Mouse (Mus musculus): ENCODE data around the gene Hnrnpa2b1. TPM values are rescaled to one million over a fixed set of nuclear protein-coding genes. Genes with fewer than 3 reads are reported as not detected.

Gene Hnrnpa2b1
- total RNA-seq (2014; rRNA removed) (328 and 431 TPM in 2 replicates), polyA plus RNA-seq (2015; fragmentation: Nextera tagmentation; extraction: Ambion mirVana) (803 and 955 TPM in 2 replicates)

- Histone ChIP-seq H3K9me3 (ENCODE audit: low read length) (no peaks in the 10 kb centered on the region), H3K4me3 (ENCODE audit: low read depth, low read length) (peak within 1 kb of the TSS; percentile 90), H3K36me3 (ENCODE audit: insufficient read depth) (peaks cover 26% of the 10 kb centered on the region), H3K9ac (peak within 1 kb of the TSS; percentile 98), H3K27me3 (ENCODE audit: insufficient read depth, low read length) (no peaks in the 10 kb centered on the region), H3K4me1 (ENCODE audit: insufficient read depth) (peaks cover 25% of the 10 kb centered on the region), H3K4me2 (ENCODE audit: low read depth) (peak within 1 kb of the TSS; percentile 60), H3K27ac (ENCODE audit: low read depth, low read length) (peak within 1 kb of the TSS; percentile 100)
- ATAC-seq (peak; percentile 89), DNase-seq (peak; percentile 100)
- 0 out of 2 replicates have a peak, but pooled peaks have one; percentile 1 for TF ChIP-seq CTCF (IDR thresholded peaks at IDR 0.05; ENCODE audit: low read depth)
- 2% methylated on average over 63 of the region's 63 CpGs for WGBS
Observed at GRCm38 (mm10) chr6:51469715-51470310, at the start of gene Hnrnpa2b1. TSS of gene Hnrnpa2b1 (minus strand) at chr6:51469894.

GRCm38 (mm10) chr6:51514860-51515259 is 45.2 kb upstream of the Hnrnpa2b1 start:
- TF ChIP-seq CTCF (IDR thresholded peaks at IDR 0.05; ENCODE audit: low read depth), result no peak
- WGBS, result 90% methylated on average over 7 of the region's 7 CpGs
- no peak overlapping the region for H3K27ac ChIP-seq (ENCODE audit: low read depth, low read length)
- no peak overlapping the region for H3K9ac ChIP-seq
- no peaks in the 10 kb centered on the region for H3K27me3 ChIP-seq (ENCODE audit: insufficient read depth, low read length)
- DNase-seq, result no peak
- 0 out of 2 replicates have a peak, but pooled peaks cover 4% of the 10 kb centered on the region for H3K9me3 ChIP-seq (ENCODE audit: low read length)
- no peaks in the 10 kb centered on the region for H3K36me3 ChIP-seq (ENCODE audit: insufficient read depth)
- no peak overlapping the region for H3K4me2 ChIP-seq (ENCODE audit: low read depth)
- no peak for ATAC-seq
- no peaks in the 10 kb centered on the region for H3K4me1 ChIP-seq (ENCODE audit: insufficient read depth)
- no peak overlapping the region for H3K4me3 ChIP-seq (ENCODE audit: low read depth, low read length)

GRCm38 (mm10) chr6:51513745-51514144 is 44.1 kb upstream of the Hnrnpa2b1 start:
- no peak for TF ChIP-seq CTCF (IDR thresholded peaks at IDR 0.05; ENCODE audit: low read depth)
- no peaks in the 10 kb centered on the region; the same call in 1 of the 2 replicates for H3K4me1 ChIP-seq (ENCODE audit: insufficient read depth)
- no peak for DNase-seq
- H3K4me3 ChIP-seq (ENCODE audit: low read depth, low read length), result no peak overlapping the region
- no peak overlapping the region for H3K4me2 ChIP-seq (ENCODE audit: low read depth)
- H3K27ac ChIP-seq (ENCODE audit: low read depth, low read length), result no peak overlapping the region
- H3K9ac ChIP-seq, result no peak overlapping the region
- no peaks in the 10 kb centered on the region for H3K27me3 ChIP-seq (ENCODE audit: insufficient read depth, low read length)
- ATAC-seq, result no peak
- H3K9me3 ChIP-seq (ENCODE audit: low read length), result 0 out of 2 replicates have a peak, but pooled peaks cover 4% of the 10 kb centered on the region
- no peaks in the 10 kb centered on the region for H3K36me3 ChIP-seq (ENCODE audit: insufficient read depth)
- WGBS, result 76% methylated on average over 3 of the region's 3 CpGs

GRCm38 (mm10) chr6:51510946-51511345 is 41.3 kb upstream of the Hnrnpa2b1 start:
- ATAC-seq (no peak), DNase-seq (no peak)
- Histone ChIP-seq H3K4me3 (ENCODE audit: low read depth, low read length) (no peak overlapping the region), H3K27ac (ENCODE audit: low read depth, low read length) (no peak overlapping the region), H3K4me1 (ENCODE audit: insufficient read depth) (no peaks in the 10 kb centered on the region; the same call in 1 of the 2 replicates), H3K9me3 (ENCODE audit: low read length) (no peaks in the 10 kb centered on the region), H3K27me3 (ENCODE audit: insufficient read depth, low read length) (no peaks in the 10 kb centered on the region), H3K9ac (no peak overlapping the region), H3K4me2 (ENCODE audit: low read depth) (no peak overlapping the region), H3K36me3 (ENCODE audit: insufficient read depth) (no peaks in the 10 kb centered on the region)
- no peak for TF ChIP-seq CTCF (IDR thresholded peaks at IDR 0.05; ENCODE audit: low read depth)
- 41% methylated on average over 1 of the region's 1 CpGs for WGBS

GRCm38 (mm10) chr6:51510094-51510493 is 40.4 kb upstream of the Hnrnpa2b1 start:
- Histone ChIP-seq H3K27ac (ENCODE audit: low read depth, low read length) (no peak overlapping the region), H3K9ac (no peak overlapping the region), H3K4me3 (ENCODE audit: low read depth, low read length) (no peak overlapping the region), H3K27me3 (ENCODE audit: insufficient read depth, low read length) (no peaks in the 10 kb centered on the region), H3K4me1 (ENCODE audit: insufficient read depth) (no peaks in the 10 kb centered on the region; the same call in 1 of the 2 replicates), H3K4me2 (ENCODE audit: low read depth) (no peak overlapping the region), H3K9me3 (ENCODE audit: low read length) (no peaks in the 10 kb centered on the region), H3K36me3 (ENCODE audit: insufficient read depth) (no peaks in the 10 kb centered on the region)
- DNase-seq (no peak), ATAC-seq (no peak)
- peak; percentile 50 for TF ChIP-seq CTCF (IDR thresholded peaks at IDR 0.05; ENCODE audit: low read depth)
- WGBS, result 25% methylated on average over 5 of the region's 5 CpGs

- Histone ChIP-seq H3K9ac (peak overlapping the region; percentile 45), H3K4me2 (ENCODE audit: low read depth) (peak overlapping the region; percentile 43), H3K4me1 (ENCODE audit: insufficient read depth) (no peaks in the 10 kb centered on the region; the same call in 1 of the 2 replicates), H3K27ac (ENCODE audit: low read depth, low read length) (peak overlapping the region; percentile 42), H3K4me3 (ENCODE audit: low read depth, low read length) (peak overlapping the region; percentile 30), H3K9me3 (ENCODE audit: low read length) (no peaks in the 10 kb centered on the region), H3K36me3 (ENCODE audit: insufficient read depth) (no peaks in the 10 kb centered on the region), H3K27me3 (ENCODE audit: insufficient read depth, low read length) (no peaks in the 10 kb centered on the region)
- 23% methylated on average over 18 of the region's 18 CpGs for whole genome bisulfite sequencing
- TF ChIP-seq CTCF (IDR thresholded peaks at IDR 0.05; ENCODE audit: low read depth), result peak; percentile 81
- ATAC-seq (peak; percentile 93), DNase-seq (peak; percentile 91)
Observed at GRCm38 (mm10) chr6:51508750-51509648, 39.3 kb upstream of the Hnrnpa2b1 start.
